Mouse (Mus musculus) spleen, adult 12 weeks (tissue): ENCODE data around the gene Myo10.

ENCODE experiments used
- DNase-seq: peaks from one replicate; pipeline ENCODE4 v3.0.0; 2022; ENCODE audit warnings: low spot score

Myo10 gene

DNA sequence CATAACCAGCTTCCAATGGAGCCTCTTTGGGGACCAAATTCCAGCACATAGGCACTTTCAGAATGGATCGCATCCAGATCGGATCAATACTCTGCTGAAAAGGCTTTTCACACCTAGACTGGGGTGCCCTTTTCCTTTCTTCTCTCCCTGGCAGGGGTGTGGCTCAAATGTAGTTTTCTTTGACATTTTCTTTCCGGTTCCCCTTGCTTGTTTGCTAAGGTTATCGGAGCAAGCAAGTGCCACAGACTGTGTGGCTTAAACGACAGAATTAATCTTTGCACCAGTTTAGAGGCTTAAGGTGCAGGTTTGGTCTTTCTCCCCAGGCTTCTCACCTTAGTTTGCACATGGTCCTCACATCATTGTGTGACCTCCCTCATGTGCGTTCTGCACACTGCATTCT lies 11.1 kb upstream of the Myo10 start:
- no peak for DNase-seq

DNA sequence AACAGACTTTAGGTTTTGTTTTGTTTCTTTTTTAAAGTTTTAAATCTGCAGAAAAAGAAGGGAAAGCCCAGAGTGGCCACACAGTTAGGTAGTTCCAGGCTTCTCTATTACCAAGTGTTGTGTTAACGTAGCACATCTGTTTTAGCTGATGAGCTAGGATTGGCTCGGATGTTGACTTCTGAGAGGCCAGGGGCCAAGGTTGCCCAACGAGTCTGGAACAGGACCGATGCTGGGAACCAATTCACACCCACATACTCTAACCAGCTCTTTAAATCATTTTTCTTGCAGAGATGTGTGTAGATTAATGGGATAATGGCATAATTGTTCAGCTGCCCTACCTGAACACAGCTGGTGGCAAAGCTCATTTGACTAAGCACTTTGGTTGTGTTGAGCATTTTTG lies 1.8 kb upstream of the Myo10 start:
- DNase-seq, result no peak

DNA sequence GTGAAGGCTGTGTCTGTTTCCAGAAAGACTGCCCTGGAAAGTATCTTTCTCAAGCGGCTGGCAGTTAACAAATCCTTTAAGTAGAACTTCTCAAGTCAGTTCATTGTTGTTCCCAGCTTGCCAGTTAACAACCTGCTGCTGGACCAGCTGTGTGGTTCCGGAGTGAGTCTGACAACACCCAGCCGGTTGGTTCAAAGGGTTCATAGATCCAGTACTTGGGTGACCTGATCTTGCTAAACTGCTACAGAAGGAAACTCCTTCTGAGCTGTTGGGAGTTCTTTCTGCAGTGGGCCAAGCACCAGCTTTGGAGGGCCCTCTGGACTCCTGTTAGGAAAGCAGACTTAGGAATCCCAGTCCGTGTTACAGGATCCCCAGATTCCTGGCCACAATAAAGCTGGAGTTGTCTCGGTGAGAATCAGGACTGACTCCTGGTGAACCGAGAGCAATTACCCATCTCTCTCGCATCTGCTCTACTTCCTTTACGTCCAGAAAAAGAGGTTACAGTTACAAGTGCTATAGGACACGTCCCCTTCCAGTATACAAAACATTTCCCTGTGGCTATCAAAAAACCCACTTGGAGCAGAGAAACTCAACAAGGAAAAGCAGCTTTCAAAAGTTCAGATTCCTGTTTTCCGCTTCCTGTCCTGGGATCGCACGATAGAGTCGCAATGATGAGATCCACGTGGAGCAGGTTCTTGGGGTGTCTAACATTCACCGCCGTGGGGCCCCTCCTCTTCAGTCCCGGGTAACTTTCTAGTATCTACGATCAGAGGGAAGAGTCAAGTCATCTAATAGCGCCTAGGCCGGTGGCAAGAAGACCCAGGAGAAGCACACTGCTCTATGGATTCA lies 750 bp upstream of the Myo10 start:
- no peak for DNase-seq

DNA sequence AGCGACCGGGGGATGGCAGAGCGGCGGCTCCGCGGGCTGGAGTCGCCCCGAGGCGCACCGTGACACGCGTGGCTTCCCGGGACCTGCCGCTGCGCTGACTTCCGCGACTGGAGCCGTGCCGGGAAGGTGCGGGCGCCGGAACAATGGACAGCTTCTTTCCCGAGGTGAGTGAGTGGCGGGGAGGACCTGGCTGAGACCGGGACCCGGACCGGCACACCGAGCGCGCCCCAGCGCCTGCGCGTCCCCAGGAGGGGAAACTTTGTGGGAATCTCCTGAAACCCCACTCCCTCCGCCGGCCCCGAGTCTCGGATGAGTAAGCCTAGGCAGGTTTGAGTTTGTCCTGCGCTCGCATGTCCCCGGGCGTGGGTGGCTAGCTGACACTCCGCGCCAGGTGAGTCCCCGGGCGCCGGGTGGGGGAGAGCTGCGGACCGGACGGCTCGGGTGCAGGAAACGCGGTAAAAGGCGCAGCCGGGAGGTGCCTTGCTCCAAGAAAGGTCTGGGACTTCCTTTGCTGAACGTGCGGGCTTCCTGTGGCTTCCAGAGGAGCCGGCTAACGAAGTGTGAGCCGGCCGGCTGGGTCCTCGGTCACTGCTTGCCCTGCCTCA lies 644 bp downstream of the Myo10 start:
- DNase-seq, result peak; percentile 8

DNA sequence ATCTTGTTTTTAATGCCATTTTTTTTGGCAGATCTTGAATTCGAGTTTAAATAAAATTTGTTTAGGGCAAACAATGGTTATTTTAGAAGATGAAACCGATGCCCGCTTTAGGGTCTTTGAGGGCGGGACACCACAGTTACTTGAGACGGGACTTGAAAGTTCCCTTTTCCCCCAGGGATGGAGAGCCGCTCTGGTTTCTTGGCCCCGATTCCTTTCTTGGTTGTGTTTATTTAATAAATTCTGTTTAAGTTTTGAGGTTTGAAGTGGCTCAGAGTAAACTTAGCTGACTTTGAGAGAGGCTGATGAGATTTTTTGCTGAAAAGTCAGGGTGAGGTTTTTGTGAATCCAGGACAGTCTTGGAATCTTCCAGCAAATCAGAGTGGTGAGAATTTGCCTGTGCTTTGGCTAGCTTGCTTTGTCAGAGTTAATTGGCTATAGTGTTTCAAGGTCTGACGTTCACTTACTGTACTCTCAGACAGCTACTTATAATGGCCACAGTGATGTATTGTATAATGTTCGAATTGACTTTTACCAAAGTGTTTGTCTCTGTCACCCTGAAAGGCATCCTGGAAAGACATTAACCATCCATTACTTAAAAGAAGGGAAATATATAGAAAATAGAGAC lies 1.3 kb downstream of the Myo10 start:
- no peak for DNase-seq

DNA sequence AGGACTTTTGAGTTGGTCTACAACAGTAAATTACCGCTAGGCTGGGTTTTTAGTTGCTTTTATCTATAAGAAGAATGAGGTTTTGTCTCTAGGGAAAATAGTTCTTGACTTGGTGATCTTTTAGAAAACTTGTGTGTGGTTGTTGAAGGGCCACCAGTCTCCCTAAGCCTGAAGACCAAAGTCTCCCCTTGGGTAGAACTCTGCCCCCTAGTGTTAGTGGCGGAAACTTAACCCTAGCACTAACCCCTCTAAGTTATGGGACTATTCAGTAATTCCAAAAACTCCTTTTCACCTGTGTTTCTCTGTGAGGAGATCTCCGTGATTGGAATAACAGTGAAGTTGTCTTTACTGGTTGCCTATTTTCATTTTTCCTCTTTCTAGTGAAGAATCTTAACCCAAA lies 1.9 kb downstream of the Myo10 start:
- no peak for DNase-seq

DNA sequence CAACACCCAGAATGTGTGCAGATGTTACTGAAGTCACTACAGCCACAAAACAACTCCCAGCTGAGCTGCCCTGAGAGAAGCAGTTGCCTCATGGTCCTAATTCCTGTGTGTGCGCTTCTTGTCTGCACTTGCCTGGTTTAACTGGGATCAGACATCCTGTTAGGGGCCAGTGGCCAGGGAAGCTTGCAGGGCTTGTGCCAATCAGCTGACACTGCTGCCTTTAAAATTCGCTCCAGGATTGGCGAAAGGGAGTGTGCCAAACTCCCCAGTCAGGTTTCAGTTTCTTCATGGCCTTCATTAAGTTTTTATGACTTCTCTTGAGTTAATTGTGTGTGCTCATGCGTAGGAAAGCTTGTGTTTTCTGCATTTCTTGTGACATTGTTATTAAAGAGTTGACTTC lies 3.1 kb downstream of the Myo10 start:
- DNase-seq, result no peak

DNA sequence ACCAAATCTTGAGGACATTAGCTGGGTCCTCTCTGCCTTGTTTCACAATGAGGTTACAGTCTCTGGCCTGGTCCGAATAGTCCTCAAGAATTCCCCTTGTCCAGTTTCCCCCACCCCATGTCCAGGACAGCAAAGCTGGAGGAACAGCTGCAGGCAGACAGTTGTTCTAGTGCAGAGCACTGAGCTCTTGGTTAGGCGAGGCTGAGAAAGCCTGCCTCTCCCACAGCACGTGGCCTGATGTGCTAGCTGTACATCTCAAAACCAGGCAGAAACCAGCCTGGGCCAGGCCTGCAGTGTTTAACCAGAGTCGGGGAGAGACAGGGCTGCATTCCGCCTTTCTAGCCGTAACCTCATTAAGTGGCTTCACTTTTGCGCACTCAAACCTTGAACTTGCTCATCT lies 4.7 kb downstream of the Myo10 start:
- DNase-seq, result no peak

DNA sequence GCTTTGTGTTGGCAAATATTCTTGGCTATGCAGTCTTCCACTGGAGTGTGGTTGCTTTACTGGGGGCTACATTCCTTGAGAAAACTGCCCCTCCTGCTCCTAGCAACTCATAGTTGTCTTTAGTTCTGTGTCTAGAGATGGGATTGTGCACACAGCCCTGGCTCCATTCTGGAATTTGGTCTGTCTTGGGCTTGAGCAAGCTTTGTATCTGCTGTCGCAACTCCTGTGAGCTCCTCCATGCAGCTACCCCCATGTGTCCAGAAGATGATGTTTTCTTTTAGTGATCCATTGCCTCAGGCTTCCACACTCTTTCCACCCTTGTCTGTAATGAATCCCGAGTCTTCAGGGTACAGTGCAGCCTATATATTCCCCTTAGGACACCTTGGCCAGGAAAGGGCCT lies 5.9 kb downstream of the Myo10 start:
- DNase-seq, result no peak

DNA sequence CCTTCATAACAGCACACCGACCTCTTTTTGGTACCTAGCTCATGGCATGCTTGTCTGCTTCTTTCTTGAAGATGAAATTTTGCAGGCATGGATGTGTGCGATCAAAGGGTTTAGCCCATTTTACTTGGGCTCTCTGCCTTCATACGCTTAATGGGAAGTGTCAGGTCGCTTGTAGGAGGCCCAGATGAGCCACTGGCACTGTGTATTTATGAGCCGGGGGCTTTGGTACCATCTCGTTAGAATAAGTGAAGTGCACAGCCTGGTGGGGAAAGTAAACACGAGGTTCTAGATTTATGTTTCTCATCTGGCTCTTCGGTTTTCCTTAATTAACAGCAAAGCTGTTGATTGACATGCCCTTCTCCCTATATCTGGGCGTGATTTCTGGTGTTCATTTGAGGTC lies 8.4 kb downstream of the Myo10 start:
- no peak for DNase-seq

DNA sequence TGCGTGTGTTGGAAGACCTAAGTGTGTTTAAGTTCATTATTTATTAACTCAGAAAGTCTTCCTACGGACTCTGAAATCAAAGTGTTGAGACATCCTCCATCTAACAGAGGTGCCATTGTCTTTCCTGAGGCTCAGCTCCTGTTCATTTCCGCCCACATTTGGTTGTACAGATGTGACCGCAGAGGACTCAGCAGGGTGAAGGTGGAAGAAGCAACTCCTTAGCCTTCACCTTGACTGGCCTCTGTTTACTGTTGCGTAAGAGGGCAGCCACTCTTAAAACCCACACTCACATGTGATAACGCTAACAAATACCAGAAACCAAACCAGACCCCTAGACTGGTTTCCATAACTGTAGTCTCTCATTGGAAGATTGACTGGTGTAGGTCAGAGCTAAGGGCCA lies 9.0 kb downstream of the Myo10 start:
- no peak for DNase-seq

DNA sequence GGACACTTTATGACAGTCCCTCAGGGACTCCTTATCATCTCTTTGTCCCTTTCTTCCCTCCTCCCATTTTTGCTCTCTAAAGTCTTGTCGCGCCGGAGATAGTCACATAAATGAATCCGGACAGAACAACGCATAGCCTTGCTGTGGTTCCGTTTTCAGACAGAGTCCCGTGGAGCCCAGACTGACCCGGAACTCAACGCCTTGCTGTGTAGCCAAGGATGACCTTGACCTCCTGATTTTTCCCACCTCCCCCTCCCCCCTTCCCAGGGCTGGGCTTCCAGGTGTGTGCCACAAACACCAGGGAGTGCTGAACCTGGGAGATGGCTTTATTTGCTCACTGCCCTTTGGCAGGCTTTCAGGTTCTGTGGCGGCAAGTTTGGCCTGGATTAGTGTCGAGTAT lies 10.6 kb downstream of the Myo10 start:
- DNase-seq, result no peak

DNA sequence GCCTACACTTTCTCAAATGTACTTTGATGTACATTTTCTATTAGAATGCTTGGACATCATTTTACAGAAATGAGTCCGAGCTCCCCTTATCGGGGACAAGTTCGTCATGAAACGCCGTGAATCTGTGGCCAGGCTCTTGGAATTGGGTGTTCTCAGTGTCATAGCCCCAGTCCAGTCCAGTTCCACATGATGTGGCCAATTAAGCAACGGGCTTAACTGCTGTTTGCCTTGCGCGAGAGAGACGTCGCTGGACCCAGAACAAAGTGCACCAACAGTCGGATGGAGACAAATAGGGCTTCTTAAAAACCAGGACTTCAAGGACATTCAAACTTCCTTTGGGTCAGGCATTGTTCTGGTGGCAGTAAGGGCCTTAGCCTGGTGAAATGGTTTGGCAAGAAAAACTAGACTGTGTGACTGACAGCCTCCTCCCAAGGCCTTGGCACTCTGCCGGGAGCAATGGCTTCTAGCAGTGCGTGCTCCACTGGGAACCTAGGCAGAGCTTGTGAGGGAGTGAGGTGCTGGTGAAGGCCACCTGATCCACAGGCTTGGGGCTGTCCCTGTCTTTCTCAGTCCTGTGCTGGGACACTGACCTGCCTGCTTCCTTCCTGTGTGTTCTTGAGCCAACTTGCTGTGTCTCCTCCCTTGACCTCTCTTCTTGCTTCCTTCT lies 11.5 kb downstream of the Myo10 start:
- DNase-seq, result no peak

DNA sequence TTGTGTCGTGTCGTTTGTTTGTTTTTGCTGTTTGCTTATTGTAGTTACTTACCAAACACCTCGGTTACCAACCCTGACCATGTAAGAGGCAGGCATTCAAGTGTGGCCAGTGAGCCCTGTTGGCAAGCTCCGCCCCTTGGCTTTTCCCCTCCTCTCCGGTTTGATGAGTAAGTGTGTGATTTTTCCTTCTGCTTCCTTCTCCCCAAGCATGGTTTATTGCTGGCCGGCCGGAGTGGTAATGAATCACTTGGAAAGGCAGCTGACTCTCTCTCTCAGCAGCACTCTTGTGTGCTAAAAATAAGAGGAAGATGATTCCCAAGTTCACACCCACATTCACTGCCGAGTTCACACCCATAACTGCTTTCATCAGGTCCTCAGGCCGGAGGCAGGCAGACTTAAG lies 15.4 kb downstream of the Myo10 start:
- no peak for DNase-seq

DNA sequence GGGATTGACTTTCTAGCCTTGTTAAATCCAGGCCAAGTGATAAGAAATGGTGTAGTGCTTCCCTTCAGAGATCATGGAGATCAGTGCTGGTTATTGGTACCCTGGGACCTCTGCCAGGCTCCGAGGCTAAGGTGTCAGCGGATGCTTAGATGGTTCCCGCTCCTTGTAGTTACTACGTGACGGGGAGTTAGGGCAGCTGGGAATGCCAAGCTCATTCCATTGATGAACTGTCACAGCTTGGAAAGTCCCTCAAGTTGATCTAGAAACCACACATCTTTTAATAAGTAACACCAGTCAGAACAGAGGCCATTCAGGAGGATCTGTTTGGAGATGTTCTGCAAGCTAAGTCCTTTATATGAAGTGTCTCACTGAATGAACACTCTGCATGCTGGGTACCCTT lies 16.9 kb downstream of the Myo10 start:
- DNase-seq, result no peak

DNA sequence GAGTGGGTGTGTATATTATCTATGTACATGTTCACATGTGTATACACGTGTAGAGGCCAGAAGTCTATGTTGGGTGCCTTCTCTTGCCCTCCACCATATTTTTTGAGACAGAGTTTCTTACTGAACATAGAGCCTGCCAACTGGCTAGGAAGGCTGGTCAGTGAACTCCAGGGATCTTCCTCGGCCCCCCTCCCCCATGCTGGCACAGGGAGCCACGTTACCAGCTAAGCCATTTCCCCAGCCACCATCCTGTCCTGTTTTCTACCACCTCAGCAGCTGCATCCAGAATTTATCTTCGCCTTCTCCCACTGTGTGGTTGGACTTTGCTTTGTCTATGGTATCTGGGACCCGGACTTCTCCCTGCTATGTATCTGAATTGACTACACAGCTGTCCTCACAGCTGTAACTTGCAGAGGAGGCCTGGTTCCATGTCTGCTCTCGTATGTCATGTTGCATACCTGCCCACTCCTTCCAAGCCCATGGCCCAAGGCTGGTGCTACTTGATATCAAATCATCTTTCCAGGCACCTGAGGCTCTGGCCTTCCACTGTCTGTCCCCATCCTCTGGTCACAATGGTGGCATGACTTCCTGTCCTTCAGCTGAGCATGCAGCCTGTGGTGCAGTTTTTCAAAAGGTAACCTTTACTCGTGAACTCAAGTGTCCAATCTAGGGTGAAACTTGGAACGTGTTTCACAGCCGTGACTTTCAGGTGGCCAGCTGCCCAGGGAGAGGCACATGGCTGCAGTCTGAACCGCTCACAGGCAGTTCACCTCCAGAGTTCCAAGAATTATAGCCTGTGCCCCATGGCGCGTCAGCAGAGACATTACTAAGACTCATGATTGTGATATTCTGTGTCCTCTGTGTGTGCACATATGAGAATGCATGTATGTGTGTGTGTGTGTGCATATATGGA lies 18.8 kb downstream of the Myo10 start:
- no peak for DNase-seq

DNA sequence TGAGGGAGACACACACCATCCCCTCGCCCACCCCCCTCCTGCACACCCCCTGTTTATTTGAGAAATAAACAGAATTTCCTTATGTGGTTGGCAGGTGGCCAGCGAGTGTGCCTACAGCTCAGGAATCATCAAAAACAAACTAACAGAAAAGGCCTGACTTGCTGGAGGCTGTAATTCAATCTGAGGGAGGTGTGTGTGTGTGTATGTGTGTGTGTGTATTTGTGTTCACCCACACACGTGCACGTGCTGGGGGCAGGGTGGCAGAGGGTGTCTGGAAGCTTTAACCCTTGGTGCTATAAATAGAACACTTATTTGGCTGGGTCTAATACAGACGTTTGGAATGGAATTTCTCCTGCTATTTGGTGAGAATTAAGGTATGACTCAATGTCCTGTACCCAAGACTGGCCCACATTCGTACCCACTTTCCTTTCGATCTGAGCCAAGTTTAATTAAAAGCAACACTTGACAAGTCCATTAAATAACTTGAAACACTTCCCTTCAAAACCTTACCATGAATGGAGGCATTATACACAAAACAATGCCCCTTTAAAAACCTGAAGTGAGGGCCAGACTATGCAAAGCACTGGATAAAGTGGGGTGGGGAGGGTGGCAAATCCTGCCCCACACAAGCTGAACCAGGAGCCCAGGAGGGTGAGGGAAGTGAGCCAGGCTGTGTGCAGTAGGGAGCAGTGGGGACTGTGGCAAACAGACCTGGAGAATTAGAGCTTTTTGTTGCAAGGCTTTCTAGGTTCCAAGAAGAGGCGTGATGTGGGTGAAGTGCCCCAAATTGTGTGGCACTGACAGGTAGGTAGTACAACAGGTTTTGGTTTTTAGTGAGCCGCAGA lies 20.1 kb downstream of the Myo10 start:
- DNase-seq, result no peak

DNA sequence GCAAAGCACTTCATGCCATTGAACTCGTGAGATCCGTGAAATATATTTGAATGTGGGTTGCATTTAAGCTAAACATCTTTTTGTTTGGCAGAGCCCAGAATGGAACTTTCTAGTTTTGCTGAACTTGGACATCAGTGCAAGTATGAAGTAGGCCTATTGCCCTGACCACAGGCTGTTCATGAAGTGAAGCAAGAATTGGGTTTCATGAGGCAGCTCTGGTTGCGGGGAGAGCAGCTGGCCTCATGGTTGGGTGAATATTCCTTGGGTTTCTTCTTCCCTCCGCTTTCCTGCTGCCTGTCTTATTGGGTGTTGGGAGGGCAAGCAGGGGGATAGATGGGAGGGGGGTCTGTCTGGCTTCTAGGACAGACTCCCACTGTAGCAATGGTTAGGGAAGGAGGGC lies 23.5 kb downstream of the Myo10 start:
- DNase-seq, result no peak

DNA sequence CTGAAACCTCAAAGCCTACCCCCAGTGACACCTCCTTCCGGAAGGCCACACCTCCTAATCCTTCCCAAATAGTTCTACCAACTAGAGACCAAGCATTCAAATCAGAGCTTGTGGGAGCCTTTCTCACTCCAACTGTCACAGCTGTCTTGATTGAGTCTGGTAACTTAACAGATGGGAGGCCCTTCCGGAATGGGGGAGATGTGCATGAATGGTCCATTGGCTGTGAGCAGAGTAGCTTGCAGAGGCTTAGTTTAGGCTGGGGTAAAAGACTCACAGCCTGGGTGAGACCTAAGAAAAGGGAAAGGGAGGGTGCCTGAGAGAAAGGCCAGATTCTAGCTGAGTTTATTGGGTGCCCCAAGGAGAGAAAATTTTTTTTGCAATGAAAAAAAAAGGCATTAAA lies 26.0 kb downstream of the Myo10 start:
- DNase-seq, result no peak

DNA sequence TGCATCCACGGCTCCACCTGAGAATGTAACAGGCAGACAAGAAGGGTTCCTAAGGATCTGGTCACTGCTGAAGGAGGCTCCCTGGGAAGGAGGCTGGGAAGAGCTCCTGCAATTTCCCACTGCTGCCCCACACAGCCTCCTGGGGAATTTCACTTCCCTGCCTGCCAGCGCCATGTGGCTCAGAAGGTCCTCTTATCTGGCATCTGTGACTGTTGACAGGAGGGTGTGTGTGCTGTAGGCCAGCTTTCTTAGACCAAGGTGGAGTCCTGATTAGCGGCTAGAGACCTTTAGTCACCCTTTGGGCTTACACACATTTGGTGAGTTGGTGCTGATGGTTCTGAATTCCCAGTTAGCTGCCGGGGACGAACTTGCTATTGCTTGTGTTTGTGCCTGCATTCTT lies 28.0 kb downstream of the Myo10 start:
- DNase-seq, result no peak

DNA sequence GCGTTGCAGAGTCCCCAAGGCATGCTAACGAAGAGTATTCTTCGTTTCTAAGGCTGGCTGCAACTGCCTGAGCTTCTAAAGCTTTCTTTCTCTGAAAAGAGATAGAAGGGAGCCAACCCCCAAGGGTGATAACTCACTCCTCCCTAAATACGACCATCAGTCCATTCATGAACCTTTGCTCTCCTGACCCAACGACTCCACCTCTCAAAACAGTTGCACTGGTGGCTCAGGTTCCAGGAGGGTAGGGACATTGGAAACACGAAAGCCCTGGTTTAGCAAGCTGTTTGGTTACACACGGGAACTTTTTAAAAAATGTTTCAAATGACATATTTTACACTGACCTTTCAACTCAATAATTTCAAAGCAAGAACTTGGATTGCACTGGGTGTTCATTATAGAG lies 29.5 kb downstream of the Myo10 start:
- no peak for DNase-seq
